Mouse (Mus musculus): Measurements from ENCODE around the gene Adgrv1. TPM values are rescaled to one million over a fixed set of nuclear protein-coding genes. Genes with fewer than 3 reads are reported as not detected.

Gene Adgrv1
- polyA plus RNA-seq, 1 experiment from 2014 or later, result 9.8 TPM

DNA sequence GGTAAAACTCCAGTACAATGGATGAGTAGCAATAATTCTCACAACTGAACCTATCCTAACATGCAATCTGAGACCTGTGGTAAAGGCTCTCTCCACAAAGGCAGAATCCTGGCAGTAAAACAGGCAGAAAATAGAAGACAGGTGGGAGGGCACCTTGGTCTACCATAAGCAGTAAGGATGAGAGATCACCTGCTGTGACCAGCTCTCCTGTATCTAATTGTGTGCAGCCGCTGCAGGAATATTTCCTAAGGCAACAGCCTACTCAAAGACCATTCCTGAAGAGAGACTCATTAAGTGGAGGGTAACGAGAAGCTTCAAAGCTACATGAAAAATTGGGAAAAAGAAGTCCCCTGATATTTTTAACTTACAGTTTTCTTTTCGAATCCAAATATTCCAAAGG lies 167.2 kb downstream of the Adgrv1 start:
- H3K27me3 ChIP-seq (replicated peaks), result no peaks in the 10 kb centered on the region
- H3K4me2 ChIP-seq, result no peak overlapping the region
- H3K4me1 ChIP-seq, result no peaks in the 10 kb centered on the region
- H3K9ac ChIP-seq (replicated peaks), result no peak overlapping the region
- no peak for ATAC-seq (ENCODE audit: low FRiP score)
- no peak overlapping the region for H3K4me3 ChIP-seq (replicated peaks)
- no peaks in the 10 kb centered on the region for H3K36me3 ChIP-seq
- H3K9me3 ChIP-seq (replicated peaks), result no peaks in the 10 kb centered on the region
- H3K27ac ChIP-seq (replicated peaks), result no peak overlapping the region
- WGBS, result 81% methylated on average over 3 of the region's 3 CpGs

DNA sequence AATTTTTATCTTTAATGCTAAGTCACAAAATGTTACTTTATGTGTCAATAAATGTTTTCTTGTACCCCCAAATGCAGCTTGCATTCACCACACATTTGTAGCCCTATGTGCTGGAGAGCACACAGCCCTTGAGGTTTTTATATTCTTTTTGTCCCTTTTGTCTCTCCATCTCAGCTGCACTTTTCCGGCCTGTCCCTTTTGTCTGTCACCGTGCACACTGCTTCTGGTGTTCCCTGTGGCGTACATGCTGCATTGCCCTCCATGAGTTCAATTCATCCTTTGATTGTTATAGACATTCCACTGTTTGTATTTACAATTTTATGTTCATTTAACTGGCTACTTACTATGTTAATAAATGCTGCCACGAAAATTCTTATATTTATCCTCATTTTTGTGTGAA lies 183.3 kb downstream of the Adgrv1 start:
- H3K9me3 ChIP-seq (replicated peaks), result no peaks in the 10 kb centered on the region
- no peak overlapping the region for H3K27ac ChIP-seq (replicated peaks)
- H3K4me1 ChIP-seq, result no peaks in the 10 kb centered on the region
- no peak overlapping the region for H3K9ac ChIP-seq (replicated peaks)
- no peak overlapping the region for H3K4me2 ChIP-seq
- H3K27me3 ChIP-seq (replicated peaks), result no peaks in the 10 kb centered on the region
- WGBS, result 28% methylated on average over 4 of the region's 4 CpGs
- H3K4me3 ChIP-seq (replicated peaks), result no peak overlapping the region
- H3K36me3 ChIP-seq, result no peaks in the 10 kb centered on the region
- ATAC-seq (ENCODE audit: low FRiP score), result no peak

DNA sequence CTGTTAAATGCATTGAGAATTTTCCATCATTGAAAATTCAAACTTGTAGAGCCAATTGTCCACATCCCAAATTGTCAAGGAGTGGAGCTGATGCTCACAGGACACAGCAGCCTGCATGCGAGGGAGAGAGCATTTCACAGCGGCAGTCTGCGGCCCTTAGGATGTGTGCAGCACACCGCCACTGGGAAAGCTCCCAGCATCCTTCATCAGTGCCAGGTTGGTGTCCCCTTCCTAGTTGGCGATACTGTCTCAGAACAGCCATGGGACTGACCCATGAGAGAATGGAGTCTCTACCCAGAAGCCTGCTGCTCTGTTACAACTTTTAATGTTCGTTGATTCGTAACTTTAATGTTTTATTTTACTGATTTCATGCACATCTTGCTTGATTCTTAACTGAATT lies 183.8 kb downstream of the Adgrv1 start:
- Histone ChIP-seq H3K4me3 (replicated peaks) (no peak overlapping the region), H3K27me3 (replicated peaks) (no peaks in the 10 kb centered on the region), H3K4me2 (no peak overlapping the region), H3K36me3 (no peaks in the 10 kb centered on the region), H3K4me1 (no peaks in the 10 kb centered on the region), H3K27ac (replicated peaks) (no peak overlapping the region), H3K9me3 (replicated peaks) (no peaks in the 10 kb centered on the region), H3K9ac (replicated peaks) (no peak overlapping the region)
- ATAC-seq (ENCODE audit: low FRiP score), result no peak
- 51% methylated on average over 7 of the region's 7 CpGs for WGBS

DNA sequence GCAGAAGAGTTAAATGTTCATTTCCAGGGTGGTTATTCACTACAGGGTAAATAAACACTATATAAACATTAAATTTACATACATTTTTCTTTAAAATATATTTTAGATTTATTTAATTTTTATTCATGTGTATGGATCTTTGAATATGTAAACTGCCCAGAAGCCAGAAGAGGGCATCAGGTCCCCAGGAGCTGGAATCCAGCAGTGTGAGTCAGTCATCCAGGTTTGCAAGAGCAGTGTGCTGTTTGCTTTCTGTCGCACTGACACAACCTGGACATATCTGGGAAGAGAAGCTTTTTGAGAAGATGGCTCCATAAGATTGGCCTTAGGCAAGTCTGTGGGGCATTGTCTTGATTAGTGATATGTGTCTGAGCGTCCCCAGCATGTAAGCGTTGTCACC lies 191.5 kb downstream of the Adgrv1 start:
- ATAC-seq (ENCODE audit: low FRiP score), result no peak
- Histone ChIP-seq H3K9me3 (replicated peaks) (no peaks in the 10 kb centered on the region), H3K9ac (replicated peaks) (no peak overlapping the region), H3K4me2 (no peak overlapping the region), H3K27me3 (replicated peaks) (no peaks in the 10 kb centered on the region), H3K36me3 (no peaks in the 10 kb centered on the region), H3K4me1 (peaks cover 3% of the 10 kb centered on the region; the same call in 1 of the 2 replicates), H3K4me3 (replicated peaks) (no peak overlapping the region), H3K27ac (replicated peaks) (no peak overlapping the region)
- WGBS, result 92% methylated on average over 3 of the region's 3 CpGs

- H3K36me3 ChIP-seq, result no peaks in the 10 kb centered on the region
- H3K4me3 ChIP-seq (replicated peaks), result no peak overlapping the region
- ATAC-seq (ENCODE audit: low FRiP score), result peak; percentile 79; the same call in 1 of the 2 replicates
- H3K27ac ChIP-seq (replicated peaks), result no peak overlapping the region
- H3K4me2 ChIP-seq, result no peak overlapping the region
- H3K9me3 ChIP-seq (replicated peaks), result no peaks in the 10 kb centered on the region
- 53% methylated on average over 12 of the region's 12 CpGs for WGBS
- no peaks in the 10 kb centered on the region for H3K27me3 ChIP-seq (replicated peaks)
- no peak overlapping the region for H3K9ac ChIP-seq (replicated peaks)
- H3K4me1 ChIP-seq, result peaks cover 3% of the 10 kb centered on the region; the same call in 1 of the 2 replicates
Observed at GRCm38 (mm10) chr13:81439390-81440025, 193.4 kb downstream of the Adgrv1 start.

DNA sequence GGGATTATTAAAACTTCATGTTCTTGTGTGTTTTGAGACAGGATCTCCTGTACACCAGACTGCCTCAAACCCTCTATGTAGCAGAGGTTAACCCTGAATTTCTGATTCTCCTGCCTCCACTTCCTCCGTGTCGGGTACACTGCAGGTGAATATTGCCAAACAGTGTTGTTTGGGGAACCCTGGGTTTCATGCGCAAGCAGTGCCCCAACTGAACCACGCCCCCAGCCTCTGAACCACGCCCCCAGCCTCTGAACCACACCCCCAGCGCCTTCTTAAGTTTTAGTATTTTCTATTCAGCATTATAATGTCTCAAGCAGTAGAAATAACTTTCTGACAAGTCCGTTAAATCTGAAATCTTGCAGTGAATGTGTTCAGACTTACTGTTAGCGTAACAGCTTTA lies 195.9 kb downstream of the Adgrv1 start:
- Histone ChIP-seq H3K4me3 (replicated peaks) (no peak overlapping the region), H3K36me3 (no peaks in the 10 kb centered on the region), H3K9ac (replicated peaks) (no peak overlapping the region), H3K4me2 (no peak overlapping the region), H3K27me3 (replicated peaks) (no peaks in the 10 kb centered on the region), H3K27ac (replicated peaks) (no peak overlapping the region), H3K4me1 (peaks cover 3% of the 10 kb centered on the region; the same call in 1 of the 2 replicates), H3K9me3 (replicated peaks) (no peaks in the 10 kb centered on the region)
- 79% methylated on average over 8 of the region's 8 CpGs for WGBS
- ATAC-seq (ENCODE audit: low FRiP score), result no peak

- Histone ChIP-seq H3K4me3 (replicated peaks) (no peak overlapping the region), H3K4me2 (no peak overlapping the region), H3K4me1 (no peaks in the 10 kb centered on the region), H3K9me3 (replicated peaks) (no peaks in the 10 kb centered on the region), H3K36me3 (no peaks in the 10 kb centered on the region), H3K27me3 (replicated peaks) (no peaks in the 10 kb centered on the region), H3K9ac (replicated peaks) (no peak overlapping the region), H3K27ac (replicated peaks) (no peak overlapping the region)
- ATAC-seq (ENCODE audit: low FRiP score), result no peak; the same call in 1 of the 2 replicates
- 77% methylated on average over 15 of the region's 15 CpGs for WGBS
Observed at GRCm38 (mm10) chr13:81426896-81427755, 205.8 kb downstream of the Adgrv1 start.

- ATAC-seq (ENCODE audit: low FRiP score), result no peak
- H3K9ac ChIP-seq (replicated peaks), result no peak overlapping the region
- WGBS, result 57% methylated on average over 6 of the region's 6 CpGs
- H3K27ac ChIP-seq (replicated peaks), result no peak overlapping the region
- H3K4me3 ChIP-seq (replicated peaks), result no peak overlapping the region
- no peaks in the 10 kb centered on the region for H3K4me1 ChIP-seq
- H3K9me3 ChIP-seq (replicated peaks), result no peaks in the 10 kb centered on the region
- H3K36me3 ChIP-seq, result no peaks in the 10 kb centered on the region
- H3K4me2 ChIP-seq, result no peak overlapping the region
- H3K27me3 ChIP-seq (replicated peaks), result no peaks in the 10 kb centered on the region
Observed at GRCm38 (mm10) chr13:81425111-81425510, 207.8 kb downstream of the Adgrv1 start.

GRCm38 (mm10) chr13:81424002-81424401 lies 209.0 kb downstream of the Adgrv1 start:
- H3K4me1 ChIP-seq, result no peaks in the 10 kb centered on the region
- H3K4me2 ChIP-seq, result no peak overlapping the region
- H3K27ac ChIP-seq (replicated peaks), result no peak overlapping the region
- no peak for ATAC-seq (ENCODE audit: low FRiP score)
- 57% methylated on average over 4 of the region's 4 CpGs for WGBS
- H3K4me3 ChIP-seq (replicated peaks), result no peak overlapping the region
- H3K36me3 ChIP-seq, result no peaks in the 10 kb centered on the region
- no peak overlapping the region for H3K9ac ChIP-seq (replicated peaks)
- H3K27me3 ChIP-seq (replicated peaks), result no peaks in the 10 kb centered on the region
- H3K9me3 ChIP-seq (replicated peaks), result no peaks in the 10 kb centered on the region

DNA sequence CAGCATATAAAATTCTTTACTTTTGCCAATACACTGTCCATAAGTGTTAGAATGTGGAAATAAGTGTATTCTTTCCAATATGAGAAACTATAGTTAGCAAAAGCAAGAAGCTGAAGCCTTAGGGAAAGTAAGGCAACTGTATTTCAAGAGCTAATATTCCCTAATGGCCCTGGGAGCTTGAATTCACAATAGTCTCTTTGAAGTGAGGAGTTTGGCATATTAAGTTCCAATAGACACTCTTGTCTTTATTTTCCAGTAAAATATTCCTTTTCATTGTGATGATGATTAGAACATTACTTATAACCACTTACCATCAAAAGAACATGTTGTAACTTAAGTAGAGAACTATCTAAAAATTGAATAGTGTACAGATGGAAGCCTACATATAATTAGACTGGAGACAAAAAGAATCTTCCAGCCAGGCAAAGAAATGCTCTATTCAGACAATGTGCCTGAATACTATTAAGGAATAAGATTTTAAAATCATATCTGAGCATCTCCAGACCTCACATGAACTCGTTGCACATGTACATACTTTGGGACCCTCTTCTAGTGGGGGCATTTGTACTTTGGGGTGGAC lies 225.0 kb downstream of the Adgrv1 start:
- no peak for ATAC-seq (ENCODE audit: low FRiP score)
- no peaks in the 10 kb centered on the region for H3K27me3 ChIP-seq (replicated peaks)
- 75% methylated on average over 1 of the region's 1 CpGs for WGBS
- no peak overlapping the region for H3K27ac ChIP-seq (replicated peaks)
- no peak overlapping the region for H3K4me2 ChIP-seq
- no peaks in the 10 kb centered on the region for H3K36me3 ChIP-seq
- H3K4me1 ChIP-seq, result no peaks in the 10 kb centered on the region
- no peak overlapping the region for H3K9ac ChIP-seq (replicated peaks)
- H3K4me3 ChIP-seq (replicated peaks), result no peak overlapping the region
- H3K9me3 ChIP-seq (replicated peaks), result no peaks in the 10 kb centered on the region

GRCm38 (mm10) chr13:81402826-81403225 lies 230.1 kb downstream of the Adgrv1 start:
- H3K4me1 ChIP-seq, result no peaks in the 10 kb centered on the region
- ATAC-seq (ENCODE audit: low FRiP score), result no peak
- WGBS, result 95% methylated on average over 3 of the region's 3 CpGs
- H3K4me2 ChIP-seq, result no peak overlapping the region
- no peaks in the 10 kb centered on the region for H3K9me3 ChIP-seq (replicated peaks)
- H3K4me3 ChIP-seq (replicated peaks), result no peak overlapping the region
- H3K9ac ChIP-seq (replicated peaks), result no peak overlapping the region
- no peak overlapping the region for H3K27ac ChIP-seq (replicated peaks)
- H3K27me3 ChIP-seq (replicated peaks), result no peaks in the 10 kb centered on the region
- no peaks in the 10 kb centered on the region for H3K36me3 ChIP-seq

GRCm38 (mm10) chr13:81402191-81402590 lies 230.8 kb downstream of the Adgrv1 start:
- Histone ChIP-seq H3K27me3 (replicated peaks) (no peaks in the 10 kb centered on the region), H3K36me3 (no peaks in the 10 kb centered on the region), H3K9ac (replicated peaks) (no peak overlapping the region), H3K9me3 (replicated peaks) (no peaks in the 10 kb centered on the region), H3K27ac (replicated peaks) (no peak overlapping the region), H3K4me1 (no peaks in the 10 kb centered on the region), H3K4me3 (replicated peaks) (no peak overlapping the region), H3K4me2 (no peak overlapping the region)
- no peak for ATAC-seq (ENCODE audit: low FRiP score)
- 35% methylated on average over 2 of the region's 2 CpGs for WGBS
